Mouse (Mus musculus): Measurements from ENCODE around the gene Wdr92.

Wdr92 gene

DNA sequence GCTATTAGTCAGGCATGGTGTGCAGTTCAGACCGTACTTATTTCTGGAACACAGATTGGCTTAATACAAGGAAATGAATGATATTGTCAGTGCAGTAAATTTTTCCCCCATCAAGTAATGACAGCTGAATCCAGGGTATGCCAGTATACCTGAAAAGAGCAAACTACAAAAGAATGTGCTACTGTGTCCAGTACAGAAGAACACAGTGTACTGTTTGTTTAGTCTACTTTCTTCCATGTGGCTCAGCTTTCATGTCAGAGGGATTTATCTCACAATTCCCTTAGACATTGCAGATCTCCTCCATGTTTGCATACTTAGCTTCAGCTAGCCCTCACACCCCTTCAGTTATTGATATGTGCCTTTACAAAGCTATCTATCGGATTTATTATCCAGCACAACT lies 12.6 kb upstream of the Wdr92 start:
- no peaks in the 10 kb centered on the region for H3K27me3 ChIP-seq (ENCODE audit: insufficient read depth, low read length)
- H3K36me3 ChIP-seq (ENCODE audit: insufficient read depth, low read length): peaks cover 3% of the 10 kb centered on the region; the same call in 1 of the 2 replicates
- TF ChIP-seq POU5F1 (IDR thresholded peaks at IDR 0.05; ENCODE audit: borderline replicate concordance, low read length) (no peak), CTCF (conservative IDR thresholded peaks at IDR 0.05; ENCODE audit: low read length) (no peak), NANOG (IDR thresholded peaks at IDR 0.05; ENCODE audit: borderline replicate concordance, low read length) (no peak)
- H3K9me3 ChIP-seq (ENCODE audit: low read length): no peaks in the 10 kb centered on the region
- H3K4me1 ChIP-seq (replicated peaks; ENCODE audit: low read depth, low read length): peaks cover 67% of the 10 kb centered on the region
- H3K4me3 ChIP-seq (replicated peaks; ENCODE audit: low read length): no peak overlapping the region

DNA sequence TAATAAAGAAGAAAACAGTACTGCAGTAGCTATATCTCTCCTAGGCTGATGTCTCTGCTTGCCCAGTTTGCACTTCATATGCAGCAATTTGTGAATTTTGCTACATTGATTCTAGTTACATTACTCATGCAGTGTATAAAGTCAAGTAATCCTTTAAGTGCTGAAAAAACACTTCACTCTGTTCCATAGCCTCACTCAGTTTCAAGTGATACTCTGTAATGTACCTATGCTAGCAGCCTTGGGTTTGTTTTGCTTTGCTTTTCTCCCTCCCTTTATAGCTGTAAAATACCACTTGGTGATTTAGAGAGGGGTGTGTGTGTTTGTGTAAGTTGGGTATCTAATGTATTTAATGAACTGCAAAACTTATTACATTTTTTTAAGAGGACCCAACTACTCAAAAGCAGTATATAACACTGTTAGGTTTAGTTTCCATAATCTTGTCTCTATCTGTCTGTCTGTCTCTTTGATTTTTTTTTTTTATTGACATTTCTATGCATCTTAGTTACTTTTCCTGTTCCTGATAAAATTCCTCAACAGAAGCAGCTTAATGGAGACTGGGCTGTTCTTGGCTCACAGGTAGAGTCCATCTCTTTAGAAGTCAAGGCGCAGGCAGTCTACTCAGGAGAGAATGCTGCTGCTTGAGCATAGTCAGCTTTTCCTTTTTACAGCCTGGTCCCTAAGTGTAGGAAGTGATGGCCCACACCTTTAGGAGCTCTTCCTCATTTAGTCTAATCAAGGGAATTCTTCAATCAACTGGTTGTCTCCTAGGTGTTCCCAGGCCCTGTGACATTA lies 10.8 kb upstream of the Wdr92 start:
- H3K9me3 ChIP-seq (ENCODE audit: low read length): no peaks in the 10 kb centered on the region
- H3K4me3 ChIP-seq (replicated peaks; ENCODE audit: low read length): no peak overlapping the region
- H3K27me3 ChIP-seq (ENCODE audit: insufficient read depth, low read length): no peaks in the 10 kb centered on the region
- H3K4me1 ChIP-seq (replicated peaks; ENCODE audit: low read depth, low read length): peaks cover 49% of the 10 kb centered on the region
- TF ChIP-seq NANOG (IDR thresholded peaks at IDR 0.05; ENCODE audit: borderline replicate concordance, low read length): no peak
- no peak for TF ChIP-seq CTCF (conservative IDR thresholded peaks at IDR 0.05; ENCODE audit: low read length)
- TF ChIP-seq POU5F1 (IDR thresholded peaks at IDR 0.05; ENCODE audit: borderline replicate concordance, low read length): no peak
- H3K36me3 ChIP-seq (ENCODE audit: insufficient read depth, low read length): peaks cover 3% of the 10 kb centered on the region; the same call in 1 of the 2 replicates

DNA sequence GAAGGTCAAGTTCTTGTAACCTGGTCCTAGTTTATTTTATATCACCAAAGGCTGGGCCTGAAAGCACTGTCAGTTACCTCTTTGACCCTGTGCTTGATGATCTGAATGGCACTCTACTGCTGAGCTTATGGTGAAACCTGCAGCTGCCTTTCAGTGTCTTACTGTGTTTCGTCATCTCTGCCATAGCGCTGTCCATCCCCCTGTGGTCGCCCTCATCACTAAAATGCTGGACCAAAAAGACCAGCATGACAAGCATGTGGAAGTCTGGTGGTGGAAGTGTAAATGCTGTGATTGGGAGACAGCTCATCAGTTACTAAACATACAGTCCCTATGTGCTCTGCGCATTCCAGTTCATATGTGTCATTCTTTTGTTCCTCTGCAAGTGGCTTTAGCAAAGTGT lies 9.6 kb upstream of the Wdr92 start:
- peaks cover 3% of the 10 kb centered on the region; the same call in 1 of the 2 replicates for H3K36me3 ChIP-seq (ENCODE audit: insufficient read depth, low read length)

DNA sequence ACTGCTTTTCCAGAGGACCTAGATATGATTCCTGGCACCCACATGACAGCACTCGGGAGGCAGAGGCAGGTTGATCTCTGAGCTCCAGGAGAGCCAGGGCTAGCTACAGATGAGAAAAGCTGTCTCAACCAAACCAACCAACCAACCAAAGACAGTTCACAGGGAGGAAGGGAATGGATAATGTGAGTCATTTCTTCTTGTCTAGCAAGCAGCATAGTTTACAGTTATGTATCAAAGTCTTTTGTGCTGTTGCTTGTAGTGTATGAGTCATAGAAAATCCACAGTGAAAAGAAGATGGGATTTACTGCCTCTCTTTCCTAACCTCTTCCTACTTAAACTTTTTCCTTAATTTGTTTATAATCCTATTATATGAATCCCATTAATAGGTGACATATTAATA lies 5.3 kb upstream of the Wdr92 start:
- H3K27me3 ChIP-seq (ENCODE audit: insufficient read depth, low read length): no peaks in the 10 kb centered on the region
- no peak for TF ChIP-seq POU5F1 (IDR thresholded peaks at IDR 0.05; ENCODE audit: borderline replicate concordance, low read length)
- TF ChIP-seq NANOG (IDR thresholded peaks at IDR 0.05; ENCODE audit: borderline replicate concordance, low read length): no peak
- TF ChIP-seq CTCF (conservative IDR thresholded peaks at IDR 0.05; ENCODE audit: low read length): no peak
- H3K9me3 ChIP-seq (ENCODE audit: low read length): no peaks in the 10 kb centered on the region
- H3K36me3 ChIP-seq (ENCODE audit: insufficient read depth, low read length): peaks cover under 1% of the 10 kb centered on the region; the same call in 1 of the 2 replicates
- no peak overlapping the region for H3K4me3 ChIP-seq (replicated peaks; ENCODE audit: low read length)
- H3K4me1 ChIP-seq (replicated peaks; ENCODE audit: low read depth, low read length): peaks cover 11% of the 10 kb centered on the region

More for the DNA sequence above, 9.6 kb upstream of the Wdr92 start:
- Histone ChIP-seq H3K4me3 (replicated peaks; ENCODE audit: low read length) (no peak overlapping the region), H3K27me3 (ENCODE audit: insufficient read depth, low read length) (no peaks in the 10 kb centered on the region), H3K4me1 (replicated peaks; ENCODE audit: low read depth, low read length) (peaks cover 37% of the 10 kb centered on the region), H3K9me3 (ENCODE audit: low read length) (no peaks in the 10 kb centered on the region)
- no peak for TF ChIP-seq NANOG (IDR thresholded peaks at IDR 0.05; ENCODE audit: borderline replicate concordance, low read length)
- TF ChIP-seq CTCF (conservative IDR thresholded peaks at IDR 0.05; ENCODE audit: low read length): no peak
- no peak for TF ChIP-seq POU5F1 (IDR thresholded peaks at IDR 0.05; ENCODE audit: borderline replicate concordance, low read length)

DNA sequence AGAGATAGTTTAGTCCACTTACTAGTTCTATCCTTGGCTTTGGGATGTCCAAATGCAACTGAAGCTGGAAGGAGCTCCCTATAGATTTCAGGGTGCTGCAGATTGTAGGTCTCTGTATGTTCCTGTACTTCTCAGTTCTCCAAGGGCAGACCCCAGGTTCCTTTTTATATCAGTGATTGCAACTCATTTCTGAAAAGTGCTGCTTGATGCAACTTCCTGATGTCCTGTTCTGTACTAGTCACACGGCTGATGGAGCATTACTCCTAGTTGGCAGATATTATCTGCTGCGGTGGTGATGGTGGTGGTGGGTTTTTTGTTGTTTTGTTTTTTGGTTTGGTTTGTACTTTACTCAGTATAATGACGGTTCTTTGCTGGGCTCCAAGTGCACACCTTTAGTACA lies 1.2 kb upstream of the Wdr92 start:
- H3K36me3 ChIP-seq (ENCODE audit: insufficient read depth, low read length): peaks cover 9% of the 10 kb centered on the region; the same call in 1 of the 2 replicates

DNA sequence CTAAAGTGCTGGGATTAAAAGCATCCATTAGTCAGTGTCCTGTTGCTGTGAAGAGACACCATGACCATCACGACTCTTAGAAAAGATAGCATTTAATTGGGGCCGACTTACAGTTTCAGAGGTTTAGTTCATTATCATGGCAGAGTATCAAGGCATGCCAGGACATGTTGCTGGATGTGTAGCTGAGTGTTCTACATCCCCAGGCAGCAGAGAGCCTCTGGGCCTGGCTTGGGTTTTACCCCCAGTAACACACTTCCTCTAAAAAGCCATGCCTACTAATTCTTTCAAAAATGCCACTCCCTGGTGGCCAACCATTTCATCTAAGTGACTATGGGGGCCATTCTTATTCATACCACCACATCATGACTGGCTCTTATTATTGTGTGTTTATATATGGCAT lies 1.3 kb downstream of the Wdr92 start:
- H3K4me3 ChIP-seq (replicated peaks; ENCODE audit: low read length): no peak overlapping the region
- H3K27me3 ChIP-seq (ENCODE audit: insufficient read depth, low read length): no peaks in the 10 kb centered on the region
- TF ChIP-seq POU5F1 (IDR thresholded peaks at IDR 0.05; ENCODE audit: borderline replicate concordance, low read length) (no peak), NANOG (IDR thresholded peaks at IDR 0.05; ENCODE audit: borderline replicate concordance, low read length) (no peak), CTCF (conservative IDR thresholded peaks at IDR 0.05; ENCODE audit: low read length) (no peak)
- peaks cover 46% of the 10 kb centered on the region for H3K4me1 ChIP-seq (replicated peaks; ENCODE audit: low read depth, low read length)
- peaks cover 14% of the 10 kb centered on the region; the same call in 1 of the 2 replicates for H3K36me3 ChIP-seq (ENCODE audit: insufficient read depth, low read length)
- H3K9me3 ChIP-seq (ENCODE audit: low read length): no peaks in the 10 kb centered on the region

More for the DNA sequence above, 1.2 kb upstream of the Wdr92 start:
- Histone ChIP-seq H3K9me3 (ENCODE audit: low read length) (no peaks in the 10 kb centered on the region), H3K4me3 (replicated peaks; ENCODE audit: low read length) (no peak overlapping the region), H3K4me1 (replicated peaks; ENCODE audit: low read depth, low read length) (peaks cover 25% of the 10 kb centered on the region), H3K27me3 (ENCODE audit: insufficient read depth, low read length) (no peaks in the 10 kb centered on the region)
- TF ChIP-seq CTCF (conservative IDR thresholded peaks at IDR 0.05; ENCODE audit: low read length) (no peak), POU5F1 (IDR thresholded peaks at IDR 0.05; ENCODE audit: borderline replicate concordance, low read length) (no peak), NANOG (IDR thresholded peaks at IDR 0.05; ENCODE audit: borderline replicate concordance, low read length) (no peak)

DNA sequence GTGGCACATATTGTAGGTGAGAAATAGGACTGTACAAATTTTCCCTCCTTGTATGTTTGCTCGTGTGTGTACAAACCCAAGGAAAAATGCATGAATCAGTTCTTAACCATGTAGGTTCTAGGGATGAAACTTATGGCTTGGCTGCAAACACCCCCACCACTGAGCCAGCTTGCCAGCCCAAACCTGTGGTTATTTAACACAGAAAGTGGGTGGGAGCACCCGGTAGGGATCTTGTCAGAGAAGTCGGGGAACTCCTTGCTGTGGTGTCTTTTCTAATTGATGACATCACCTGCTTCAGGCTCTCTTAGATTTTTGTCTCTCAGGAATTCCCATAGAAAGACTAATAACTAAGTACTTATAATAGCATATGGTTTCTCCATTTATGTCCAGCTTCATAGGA lies 5.7 kb downstream of the Wdr92 start:
- Histone ChIP-seq H3K4me1 (replicated peaks; ENCODE audit: low read depth, low read length) (peaks cover 48% of the 10 kb centered on the region), H3K4me3 (replicated peaks; ENCODE audit: low read length) (no peak overlapping the region), H3K27me3 (ENCODE audit: insufficient read depth, low read length) (no peaks in the 10 kb centered on the region), H3K9me3 (ENCODE audit: low read length) (no peaks in the 10 kb centered on the region), H3K36me3 (ENCODE audit: insufficient read depth, low read length) (peaks cover 22% of the 10 kb centered on the region; the same call in 1 of the 2 replicates)
- TF ChIP-seq POU5F1 (IDR thresholded peaks at IDR 0.05; ENCODE audit: borderline replicate concordance, low read length) (no peak), NANOG (IDR thresholded peaks at IDR 0.05; ENCODE audit: borderline replicate concordance, low read length) (no peak), CTCF (conservative IDR thresholded peaks at IDR 0.05; ENCODE audit: low read length) (no peak)

DNA sequence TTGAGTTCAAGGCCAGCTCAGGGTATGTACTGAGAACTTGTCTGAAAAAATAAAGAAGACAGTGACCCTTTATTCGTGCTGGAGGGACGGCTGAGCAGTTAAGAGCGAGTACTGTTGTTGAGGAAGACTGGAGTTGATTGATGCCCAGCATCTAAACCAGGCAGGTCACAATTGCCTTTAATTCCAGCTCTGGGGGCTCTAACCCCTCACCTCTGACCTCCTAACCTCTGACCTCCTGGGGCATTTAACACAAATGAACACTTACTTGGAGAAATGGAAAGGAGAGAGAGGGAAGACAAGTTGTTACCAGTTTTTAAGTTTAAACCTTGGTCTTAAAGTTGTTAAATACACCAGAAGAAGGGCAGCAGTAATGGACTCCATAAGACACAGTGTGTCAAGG lies 6.9 kb downstream of the Wdr92 start:
- TF ChIP-seq POU5F1 (IDR thresholded peaks at IDR 0.05; ENCODE audit: borderline replicate concordance, low read length) (no peak), NANOG (IDR thresholded peaks at IDR 0.05; ENCODE audit: borderline replicate concordance, low read length) (no peak), CTCF (conservative IDR thresholded peaks at IDR 0.05; ENCODE audit: low read length) (no peak)

More for the DNA sequence above, 6.9 kb downstream of the Wdr92 start:
- no peak overlapping the region for H3K4me3 ChIP-seq (replicated peaks; ENCODE audit: low read length)
- H3K27me3 ChIP-seq (ENCODE audit: insufficient read depth, low read length): no peaks in the 10 kb centered on the region
- peaks cover 40% of the 10 kb centered on the region for H3K4me1 ChIP-seq (replicated peaks; ENCODE audit: low read depth, low read length)
- H3K36me3 ChIP-seq (ENCODE audit: insufficient read depth, low read length): peaks cover 18% of the 10 kb centered on the region; the same call in 1 of the 2 replicates
- no peaks in the 10 kb centered on the region for H3K9me3 ChIP-seq (ENCODE audit: low read length)

Measured in E14TG2a.4 (cell line).